Mouse (Mus musculus) intestine, embryonic 16.5 days (tissue): ENCODE measurements around the gene Plcb1. TPM values are rescaled to one million over a fixed set of nuclear protein-coding genes. Genes with fewer than 3 reads are reported as not detected.

Source experiments
- ATAC-seq: fragments of 200-750 bp; cut with Nextera tagmentation; 2 replicates; pipeline ENCODE4 v1.8.0; 2017; ENCODE audit warnings: moderate TSS enrichment, moderate library complexity
- H3K27ac ChIP-seq: fragments of 300-500 bp; sonication (generic); 2 replicates; pipeline ENCODE4 v1.5.1; 2014; ENCODE audit warnings: mild to moderate bottlenecking, low read length
- H3K27me3 ChIP-seq: fragments of 300-500 bp; sonication (generic); replicated peaks from 2 replicates; pipeline ENCODE4 v1.6.1; 2014; ENCODE audit warnings: low read length, control low read depth, mixed read lengths; ENCODE audit not compliant: control insufficient read depth, insufficient read depth
- H3K36me3 ChIP-seq: fragments of 300-500 bp; sonication (generic); 2 replicates; pipeline ENCODE4 v1.6.1; 2014; ENCODE audit warnings: low read length, control low read depth; ENCODE audit not compliant: control insufficient read depth, insufficient read depth
- H3K4me1 ChIP-seq: fragments of 300-500 bp; sonication (generic); 2 replicates; pipeline ENCODE4 v1.6.1; 2014; ENCODE audit warnings: low read length, control low read depth, mixed read lengths; ENCODE audit not compliant: control insufficient read depth, insufficient read depth
- H3K4me2 ChIP-seq: fragments of 300-500 bp; sonication (generic); 2 replicates; pipeline ENCODE4 v1.6.1; 2014; ENCODE audit warnings: low read depth, low read length, control low read depth
- H3K4me3 ChIP-seq: fragments of 300-500 bp; sonication (generic); 2 replicates; pipeline ENCODE4 v1.5.1; 2014; ENCODE audit warnings: mild to moderate bottlenecking, low read length
- H3K9ac ChIP-seq: fragments of 300-500 bp; sonication (generic); 2 replicates; pipeline ENCODE4 v1.6.1; 2014; ENCODE audit warnings: low read depth, low read length
- H3K9me3 ChIP-seq: fragments of 300-500 bp; sonication (generic); 2 replicates; pipeline ENCODE4 v1.6.1; 2016; ENCODE audit warnings: low read length, control low read depth; ENCODE audit not compliant: control insufficient read depth
- WGBS: fragments of 180-500 bp; shearing (Covaris S2); extraction: QIAGEN DNeasy Blood & Tissue Kit; methylation state at CpG from one replicate; pipeline ENCODE4 v1.1.7; 2014; 5-methylcytosine and 5-hydroxymethylcytosine counted together
- polyA plus RNA-seq: library from polyadenylated mRNA; unstranded; fragments of >200 nt; fragmentation: Nextera tagmentation; extraction: Ambion mirVana; gene quantifications from 2 replicates; pipeline ENCODE4 v1.2.1, GENCODE M21; 2015

Gene Plcb1
- polyA plus RNA-seq, 1 experiment from 2014 or later: 7.8 TPM

DNA sequence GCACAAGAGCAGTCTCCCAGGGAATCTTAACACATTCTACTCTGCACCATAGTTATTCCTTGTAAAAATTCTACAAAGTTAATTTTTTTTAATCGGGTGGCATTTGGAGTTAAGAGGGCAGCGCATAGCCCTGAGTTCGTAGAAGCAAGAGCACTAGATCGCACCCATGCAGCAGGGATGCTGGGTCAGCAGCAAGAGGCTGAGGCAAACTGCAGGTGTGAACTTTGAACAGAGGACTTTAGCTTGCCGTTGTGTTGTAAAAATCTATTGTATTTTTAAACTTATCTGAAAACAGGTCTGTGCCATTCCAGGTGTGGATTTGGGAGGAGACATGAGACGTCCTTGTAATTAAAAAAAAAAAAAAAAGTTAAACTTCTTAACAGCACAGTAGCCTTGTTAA, 613.9 kb downstream of the Plcb1 start:
- H3K27ac ChIP-seq: no peak overlapping the region
- H3K27me3 ChIP-seq: no peaks in the 10 kb centered on the region
- no peaks in the 10 kb centered on the region for H3K36me3 ChIP-seq
- H3K9ac ChIP-seq: no peak overlapping the region
- 79% methylated on average over 6 of the region's 6 CpGs for whole genome bisulfite sequencing
- no peak overlapping the region for H3K4me2 ChIP-seq
- H3K4me1 ChIP-seq: no peaks in the 10 kb centered on the region
- no peak overlapping the region for H3K4me3 ChIP-seq
- ATAC-seq: peak; percentile 71
- no peaks in the 10 kb centered on the region for H3K9me3 ChIP-seq

DNA sequence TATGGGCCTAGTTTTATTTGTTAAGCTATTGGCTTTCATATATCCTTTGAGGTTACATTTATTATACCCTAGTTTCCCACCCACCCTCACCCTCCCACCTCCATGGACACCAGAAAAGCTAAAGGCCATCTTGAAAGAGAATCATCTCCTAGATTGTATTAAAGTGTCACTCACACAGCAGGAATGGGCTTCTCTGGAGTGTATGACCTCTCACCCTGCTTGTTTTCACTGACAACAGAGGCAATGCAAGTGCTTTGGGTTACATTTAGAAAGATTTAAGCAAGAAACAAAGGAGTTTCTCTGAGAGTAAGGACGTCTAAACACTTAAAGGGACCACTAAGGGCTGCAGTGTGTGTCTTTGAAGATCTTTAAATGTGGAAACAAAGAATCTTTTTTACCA, 617.0 kb downstream of the Plcb1 start:
- Histone ChIP-seq H3K27ac (no peak overlapping the region), H3K4me3 (no peak overlapping the region), H3K9me3 (no peaks in the 10 kb centered on the region), H3K36me3 (no peaks in the 10 kb centered on the region), H3K4me2 (no peak overlapping the region), H3K9ac (no peak overlapping the region), H3K4me1 (no peaks in the 10 kb centered on the region), H3K27me3 (no peaks in the 10 kb centered on the region)
- 55% methylated on average over 1 of the region's 1 CpGs for WGBS
- no peak for ATAC-seq

DNA sequence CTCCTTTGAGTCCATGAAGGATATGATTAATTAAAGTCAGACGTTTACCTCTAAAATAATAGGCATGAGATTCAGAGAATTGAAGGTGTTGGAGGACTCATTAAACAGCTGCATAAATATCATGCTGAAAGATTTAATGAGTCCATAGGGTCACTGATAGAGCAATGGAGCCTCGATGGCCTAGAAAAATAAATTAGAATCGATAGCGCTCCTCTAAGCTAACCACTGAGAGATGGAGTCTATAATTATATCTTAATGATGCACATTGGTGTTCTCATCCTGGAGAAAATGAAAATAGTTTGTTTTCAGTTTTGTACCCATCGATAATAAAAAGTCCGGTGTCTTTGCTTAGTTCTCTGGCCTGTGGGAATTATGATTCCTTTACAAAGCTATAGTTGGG, 617.5 kb downstream of the Plcb1 start:
- WGBS: 87% methylated on average over 6 of the region's 6 CpGs
- Histone ChIP-seq H3K9ac (no peak overlapping the region), H3K36me3 (no peaks in the 10 kb centered on the region), H3K4me3 (no peak overlapping the region), H3K27ac (no peak overlapping the region), H3K9me3 (no peaks in the 10 kb centered on the region), H3K4me2 (no peak overlapping the region), H3K27me3 (no peaks in the 10 kb centered on the region), H3K4me1 (no peaks in the 10 kb centered on the region)
- ATAC-seq: no peak

DNA sequence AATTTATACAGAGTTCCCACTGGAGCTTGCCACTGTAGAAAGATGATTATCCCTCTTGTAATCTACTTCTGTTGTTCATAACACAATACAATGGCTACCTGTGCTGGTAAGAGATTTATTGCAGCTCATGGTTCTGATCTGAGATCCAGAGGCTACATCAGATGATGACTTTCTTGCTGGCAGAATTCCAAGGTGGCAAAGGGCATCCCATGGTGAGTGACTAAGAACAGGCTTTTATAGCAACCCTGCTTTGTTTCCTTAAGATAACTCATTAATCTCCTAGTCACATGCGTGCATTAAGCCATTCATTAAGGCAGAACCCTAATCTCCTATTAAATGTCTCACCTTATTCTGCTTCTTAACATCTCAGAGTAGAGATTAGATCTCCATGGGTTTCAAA, 618.2 kb downstream of the Plcb1 start:
- H3K9ac ChIP-seq: no peak overlapping the region
- WGBS: 55% methylated on average over 1 of the region's 1 CpGs
- no peaks in the 10 kb centered on the region for H3K27me3 ChIP-seq
- H3K27ac ChIP-seq: no peak overlapping the region
- no peaks in the 10 kb centered on the region for H3K4me1 ChIP-seq
- H3K9me3 ChIP-seq: no peaks in the 10 kb centered on the region
- peak; percentile 91 for ATAC-seq
- H3K4me2 ChIP-seq: no peak overlapping the region
- H3K4me3 ChIP-seq: no peak overlapping the region
- H3K36me3 ChIP-seq: no peaks in the 10 kb centered on the region

GRCm38 (mm10) chr2:135409418-135410097, 623.7 kb downstream of the Plcb1 start:
- H3K36me3 ChIP-seq: no peaks in the 10 kb centered on the region
- no peak overlapping the region for H3K27ac ChIP-seq
- ATAC-seq: peak; percentile 36; the same call in 1 of the 2 replicates
- 70% methylated on average over 5 of the region's 5 CpGs for WGBS
- no peak overlapping the region for H3K9ac ChIP-seq
- no peak overlapping the region for H3K4me3 ChIP-seq
- H3K9me3 ChIP-seq: no peaks in the 10 kb centered on the region
- no peaks in the 10 kb centered on the region for H3K4me1 ChIP-seq
- no peak overlapping the region for H3K4me2 ChIP-seq
- H3K27me3 ChIP-seq: no peaks in the 10 kb centered on the region

DNA sequence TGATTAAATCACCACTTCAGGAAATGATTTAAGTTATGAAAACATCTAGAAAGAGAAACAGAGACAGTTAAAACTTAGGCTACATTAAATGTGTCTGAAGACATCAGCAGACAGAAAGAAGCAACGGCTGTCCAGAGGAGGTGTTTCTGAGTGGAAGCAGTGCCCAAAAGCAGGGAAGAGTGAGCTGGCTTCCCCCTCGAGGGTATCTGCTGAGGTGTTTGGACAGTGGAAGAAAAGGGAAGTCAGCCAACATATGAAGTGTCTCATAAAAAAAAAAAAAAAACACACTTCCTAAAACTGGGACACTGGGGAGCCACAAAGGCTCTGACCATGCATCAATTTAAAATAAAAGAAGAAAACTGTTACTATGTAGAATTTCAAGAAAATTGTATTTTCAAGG, 625.8 kb downstream of the Plcb1 start:
- no peak for ATAC-seq
- H3K4me3 ChIP-seq: no peak overlapping the region
- H3K27me3 ChIP-seq: no peaks in the 10 kb centered on the region
- no peak overlapping the region for H3K9ac ChIP-seq
- no peak overlapping the region for H3K4me2 ChIP-seq
- H3K4me1 ChIP-seq: no peaks in the 10 kb centered on the region
- no peak overlapping the region for H3K27ac ChIP-seq
- H3K36me3 ChIP-seq: no peaks in the 10 kb centered on the region
- 44% methylated on average over 2 of the region's 2 CpGs for WGBS
- no peaks in the 10 kb centered on the region for H3K9me3 ChIP-seq

- Histone ChIP-seq H3K36me3 (no peaks in the 10 kb centered on the region), H3K27me3 (no peaks in the 10 kb centered on the region), H3K4me3 (no peak overlapping the region), H3K4me2 (no peak overlapping the region), H3K4me1 (no peaks in the 10 kb centered on the region), H3K9me3 (no peaks in the 10 kb centered on the region), H3K9ac (no peak overlapping the region), H3K27ac (no peak overlapping the region)
- ATAC-seq: no peak
- WGBS: 83% methylated on average over 4 of the region's 4 CpGs
Observed at GRCm38 (mm10) chr2:135415137-135415536, 629.3 kb downstream of the Plcb1 start.

GRCm38 (mm10) chr2:135419301-135419700, 633.4 kb downstream of the Plcb1 start:
- no peaks in the 10 kb centered on the region for H3K4me1 ChIP-seq
- no peak overlapping the region for H3K9ac ChIP-seq
- H3K27ac ChIP-seq: no peak overlapping the region
- H3K4me3 ChIP-seq: no peak overlapping the region
- no peaks in the 10 kb centered on the region for H3K36me3 ChIP-seq
- 80% methylated on average over 5 of the region's 5 CpGs for WGBS
- no peak overlapping the region for H3K4me2 ChIP-seq
- no peak for ATAC-seq
- H3K27me3 ChIP-seq: no peaks in the 10 kb centered on the region
- H3K9me3 ChIP-seq: no peaks in the 10 kb centered on the region

DNA sequence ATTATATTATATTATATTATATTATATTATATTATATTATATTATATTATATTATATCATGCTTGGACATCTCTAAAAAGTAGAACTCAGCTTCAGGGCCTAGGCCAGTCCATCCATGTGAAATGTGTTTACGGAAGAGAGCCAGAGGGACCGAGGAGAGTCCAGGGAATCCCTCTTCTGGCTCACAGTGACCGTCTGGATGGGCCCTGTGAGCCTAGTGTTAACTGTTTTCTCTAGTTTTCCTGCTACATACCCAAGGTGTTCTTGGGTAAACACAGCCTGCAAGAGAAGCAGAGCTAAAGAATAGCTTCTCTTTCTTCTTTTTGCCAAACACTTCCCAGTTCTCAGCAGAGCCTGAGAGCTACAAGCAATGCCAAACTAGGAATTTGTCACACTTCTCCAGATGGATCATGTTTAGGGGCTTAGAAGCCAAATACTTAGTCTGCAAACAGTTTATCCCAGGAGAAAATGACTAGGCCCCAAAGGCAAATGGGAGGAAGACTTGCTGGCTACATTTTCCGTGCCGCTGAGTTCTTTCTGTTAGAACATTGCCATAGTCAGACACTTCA, 649.2 kb downstream of the Plcb1 start:
- Histone ChIP-seq H3K4me3 (no peak overlapping the region), H3K9me3 (no peaks in the 10 kb centered on the region), H3K4me2 (no peak overlapping the region), H3K27me3 (no peaks in the 10 kb centered on the region), H3K9ac (no peak overlapping the region), H3K4me1 (no peaks in the 10 kb centered on the region), H3K27ac (peak overlapping the region; percentile 36), H3K36me3 (no peaks in the 10 kb centered on the region)
- ATAC-seq: no peak
- WGBS: 62% methylated on average over 5 of the region's 5 CpGs

DNA sequence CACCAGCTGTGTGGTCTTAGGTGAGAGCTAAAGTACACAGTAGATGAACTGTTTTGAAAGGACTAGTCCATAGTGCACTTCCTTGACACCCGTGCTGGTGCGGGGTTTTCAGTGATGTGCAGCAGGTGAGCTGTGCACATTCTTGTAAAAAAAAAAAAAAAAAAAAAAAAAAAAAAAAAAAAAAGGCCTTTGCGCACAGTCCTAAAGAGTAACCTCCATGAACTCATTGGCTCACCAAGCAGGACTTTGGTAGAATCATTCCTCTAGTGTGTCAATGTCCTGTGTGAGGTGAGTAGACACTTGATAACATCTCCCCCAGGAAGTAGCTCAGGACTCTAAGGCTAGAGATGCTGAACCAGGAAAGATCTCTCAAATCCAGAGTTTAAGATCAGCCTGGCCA, 653.2 kb downstream of the Plcb1 start:
- H3K4me3 ChIP-seq: no peak overlapping the region
- no peak overlapping the region for H3K4me2 ChIP-seq
- H3K27me3 ChIP-seq: no peaks in the 10 kb centered on the region
- H3K9ac ChIP-seq: no peak overlapping the region
- no peak overlapping the region for H3K27ac ChIP-seq
- no peaks in the 10 kb centered on the region for H3K36me3 ChIP-seq
- WGBS: 74% methylated on average over 3 of the region's 3 CpGs
- H3K9me3 ChIP-seq: no peaks in the 10 kb centered on the region
- ATAC-seq: peak; percentile 11; the same call in 1 of the 2 replicates
- no peaks in the 10 kb centered on the region for H3K4me1 ChIP-seq
